Mouse (Mus musculus) cerebellum, adult 11 months (tissue): Measurements from ENCODE around the gene Pip5kl1.

ENCODE experiments used
- DNase-seq: peaks from one replicate; pipeline ENCODE4 v3.0.0; 2022

The Pip5kl1 gene

GRCm38 (mm10) chr2:32574497-32574896, at the start of gene Pip5kl1:
Pip5kl1 (plus strand) TSS chr2:32574797.
- peak; percentile 27 for DNase-seq

GRCm38 (mm10) chr2:32525816-32526215, 48.8 kb upstream of the Pip5kl1 start:
- no peak for DNase-seq

DNA sequence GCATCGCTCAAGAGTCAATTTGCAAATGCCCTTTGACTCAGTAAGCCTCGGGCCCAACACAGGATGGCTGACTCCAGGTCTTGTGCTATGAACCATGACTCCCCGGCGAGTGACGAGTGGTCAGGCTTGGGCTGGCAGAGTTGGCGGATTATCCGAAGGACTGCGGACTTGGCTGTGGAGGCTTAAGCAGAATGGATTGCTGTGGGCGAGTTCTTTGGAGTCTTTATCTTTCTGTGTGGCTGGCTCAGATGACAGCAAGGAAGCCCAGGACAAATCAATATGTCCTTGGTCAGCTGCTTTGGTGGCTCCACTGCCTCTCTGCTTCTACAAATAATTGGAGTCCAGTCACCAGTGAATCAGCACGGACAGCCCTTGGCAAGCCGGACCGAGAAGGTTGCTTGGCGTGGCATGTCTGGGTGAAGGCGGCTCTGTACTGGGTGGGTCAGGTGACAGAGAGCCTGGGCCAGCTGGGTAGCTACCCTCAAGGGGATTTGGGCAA, 47.1 kb upstream of the Pip5kl1 start:
- no peak for DNase-seq

- no peak for DNase-seq
Observed at GRCm38 (mm10) chr2:32528326-32528725, 46.3 kb upstream of the Pip5kl1 start.

- DNase-seq = no peak
Observed at GRCm38 (mm10) chr2:32530479-32530878, 44.1 kb upstream of the Pip5kl1 start.

DNA sequence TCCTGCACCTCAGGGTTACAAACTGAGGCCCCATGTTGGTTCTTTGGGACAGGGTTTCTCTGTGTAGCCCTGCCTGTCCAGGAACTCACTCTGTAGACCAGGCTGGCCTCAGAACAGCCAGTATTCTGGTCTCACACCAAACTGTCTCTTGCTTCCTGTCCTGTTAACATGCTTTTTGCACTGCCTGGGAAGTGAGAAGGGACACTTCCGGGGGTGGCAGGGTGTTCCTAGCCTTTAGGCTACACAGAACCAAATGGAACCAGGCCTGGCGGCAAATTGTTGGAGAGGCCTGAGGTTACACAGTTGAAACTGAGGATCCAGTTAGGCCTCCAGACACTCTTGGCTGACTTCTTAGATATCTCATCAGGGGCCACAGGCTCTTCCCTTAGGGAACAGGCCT, 41.4 kb upstream of the Pip5kl1 start:
- no peak for DNase-seq

GRCm38 (mm10) chr2:32534061-32534732, 40.4 kb upstream of the Pip5kl1 start:
- DNase-seq = no peak

DNA sequence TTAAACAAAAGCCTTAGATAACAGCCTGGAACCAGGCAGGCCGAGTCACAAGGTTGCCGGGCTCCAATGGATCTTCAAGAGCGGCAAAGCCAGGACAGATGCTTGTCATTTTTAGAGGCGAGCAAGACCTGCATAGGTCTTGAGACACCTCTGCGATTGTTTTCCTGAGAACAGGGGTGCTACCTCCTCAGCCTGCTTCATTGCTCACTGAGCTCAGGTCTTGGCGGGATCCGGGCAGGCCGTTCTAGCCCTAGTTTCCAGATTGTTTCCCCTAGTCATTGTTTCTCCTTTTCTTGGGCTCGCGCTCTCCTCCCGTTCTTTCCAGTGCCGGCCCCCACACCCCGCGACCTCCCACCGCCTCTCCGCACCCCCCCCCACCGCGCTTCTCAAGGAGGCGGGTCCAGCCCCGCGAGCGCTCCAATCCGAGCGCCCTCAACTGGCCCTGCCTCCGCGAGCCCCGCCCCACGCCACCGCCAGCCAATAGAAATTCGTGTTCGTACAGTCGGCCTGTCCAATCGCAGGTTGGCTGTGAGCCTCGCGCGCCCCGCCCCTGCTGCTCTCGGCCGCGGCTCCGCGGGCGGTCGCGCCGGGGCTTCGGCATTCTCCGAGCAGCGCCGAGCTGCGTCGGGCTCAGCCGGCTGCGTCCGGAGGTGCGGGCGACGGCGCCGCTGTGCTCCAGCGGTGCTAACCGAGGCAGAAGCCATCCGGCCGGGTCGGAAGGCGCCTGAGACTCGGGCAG, 39.7 kb upstream of the Pip5kl1 start, which contains the start of gene Fam102a:
Gene Fam102a, plus strand, starts transcription at position 600 of the 739 bp plus-strand sequence.
- peak; percentile 99 for DNase-seq

DNA sequence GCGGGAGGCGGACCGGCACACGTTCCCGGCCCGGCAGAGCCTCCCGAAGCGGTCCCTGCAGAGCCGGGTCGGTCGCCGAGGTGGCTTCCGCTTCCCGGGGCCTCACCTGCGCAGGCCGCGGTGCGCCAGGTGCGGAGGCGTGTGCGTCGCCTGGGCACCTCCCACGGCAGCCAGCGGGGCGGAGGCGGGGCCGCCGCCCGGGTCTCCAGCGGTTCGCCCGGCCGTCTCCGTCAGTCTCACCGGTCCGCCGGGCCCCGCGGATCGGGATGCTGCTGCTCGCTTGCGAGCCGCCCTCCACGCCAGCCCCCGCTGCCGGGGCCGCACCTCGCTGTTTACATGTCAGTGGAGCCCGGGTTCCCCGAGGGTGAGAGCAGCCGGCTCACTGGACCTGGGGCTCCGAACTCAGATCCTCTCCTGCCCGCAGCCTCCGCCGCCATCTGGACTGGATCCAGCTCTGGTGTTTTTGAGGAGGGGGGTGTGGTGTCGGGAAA, 39.1 kb upstream of the Pip5kl1 start:
- DNase-seq = peak; percentile 66

GRCm38 (mm10) chr2:32536086-32536633, 38.4 kb upstream of the Pip5kl1 start:
- peak; percentile 66 for DNase-seq

GRCm38 (mm10) chr2:32536634-32537359, 37.8 kb upstream of the Pip5kl1 start:
- DNase-seq = peak; percentile 51

- DNase-seq = no peak
Observed at GRCm38 (mm10) chr2:32537360-32537905, 37.2 kb upstream of the Pip5kl1 start.

- no peak for DNase-seq
Observed at GRCm38 (mm10) chr2:32537941-32538340, 36.7 kb upstream of the Pip5kl1 start.

- no peak for DNase-seq
Observed at GRCm38 (mm10) chr2:32538461-32538860, 36.1 kb upstream of the Pip5kl1 start.

GRCm38 (mm10) chr2:32539452-32539981, 35.1 kb upstream of the Pip5kl1 start:
- no peak for DNase-seq

GRCm38 (mm10) chr2:32541333-32541908, 33.2 kb upstream of the Pip5kl1 start:
- peak; percentile 67 for DNase-seq

- no peak for DNase-seq
Observed at GRCm38 (mm10) chr2:32541986-32542573, 32.5 kb upstream of the Pip5kl1 start.

DNA sequence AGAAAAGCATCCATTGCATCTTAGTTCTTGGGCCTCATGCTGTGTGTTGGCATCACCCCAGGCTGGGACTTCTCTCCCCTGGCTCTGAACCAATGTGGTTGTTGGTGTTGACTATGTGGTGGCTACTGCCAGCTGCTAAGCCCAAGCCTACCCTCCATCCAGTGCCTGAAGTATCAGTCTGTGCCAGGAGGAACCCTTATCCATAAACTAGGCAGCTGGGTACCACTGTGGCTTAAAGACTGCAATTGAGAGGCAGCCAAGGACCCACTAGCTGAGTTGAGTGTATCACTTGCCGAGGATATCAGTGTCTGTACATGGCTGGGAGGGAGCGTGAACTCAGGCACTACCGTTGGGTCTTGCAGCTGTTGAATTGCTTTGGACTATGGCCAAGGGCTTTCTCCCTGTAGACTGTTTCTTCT, 31.6 kb upstream of the Pip5kl1 start:
- DNase-seq = no peak

GRCm38 (mm10) chr2:32546951-32547350, 27.6 kb upstream of the Pip5kl1 start:
- no peak for DNase-seq

GRCm38 (mm10) chr2:32547380-32547779, 27.2 kb upstream of the Pip5kl1 start:
- no peak for DNase-seq

DNA sequence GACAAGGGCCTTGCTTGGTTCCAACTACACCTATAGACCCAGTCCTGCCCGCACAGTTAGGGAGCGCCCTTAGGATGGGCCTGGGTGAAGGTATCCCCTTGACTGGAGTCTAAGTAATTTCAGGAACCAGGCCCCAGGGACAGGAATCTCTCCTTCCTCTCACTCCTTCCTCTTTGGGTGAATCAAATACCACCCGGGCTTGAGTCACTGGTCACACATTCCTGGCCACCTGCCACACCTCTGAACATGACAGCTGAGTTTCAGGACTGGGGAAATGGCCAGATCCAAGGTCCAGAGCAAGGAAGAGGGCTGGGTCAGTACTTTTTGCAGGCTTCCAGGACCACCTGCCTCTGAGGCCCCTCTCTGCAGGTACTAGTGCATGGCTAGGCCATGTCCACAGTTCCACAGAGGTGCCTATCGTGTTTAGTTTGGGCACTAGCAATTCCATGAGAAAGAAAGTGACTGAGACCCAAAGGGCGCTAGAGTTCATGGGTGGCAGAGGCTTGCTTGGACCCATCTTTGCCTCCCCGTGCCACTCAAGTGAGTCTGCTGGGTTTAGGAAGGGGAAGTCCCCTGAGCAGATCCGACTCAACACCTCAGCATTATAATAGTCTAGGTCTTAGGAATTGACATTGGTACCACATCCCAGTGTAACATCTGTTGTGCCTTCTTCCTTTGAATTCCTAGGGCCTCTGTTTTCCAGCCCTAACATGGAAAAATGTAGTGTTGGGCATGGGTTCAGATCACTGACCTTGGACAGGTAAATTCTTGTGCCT, 26.4 kb upstream of the Pip5kl1 start:
- no peak for DNase-seq
